27 mouse cellular contexts compared by ENCODE assay signal in genomic region chr2:25822806-25823205, GRCm38 (mm10). TPM values are rescaled to one million over a fixed set of nuclear protein-coding genes. Genes with fewer than 3 reads are reported as not detected.
DNase-seq lines count a peak whose midpoint lies in the region; ATAC-seq and TF ChIP-seq lines count a peak whose summit lies in the region.
"Had no signal": no experiment of that assay in that cellular context is flagged by ENCODE, and none has a peak within 500 bp of the region (broad histone marks: within the 10 kb centered on the region; RNA-seq: fewer than 3 reads in every experiment).

TSS of gene Lcn9 (plus strand) at chr2:25823153.

- ATAC-seq in forebrain, embryonic 12.5 days (ENCODE audit: low FRiP score): no peak
- ATAC-seq: activated CD4-positive, CD25-positive, alpha-beta regulatory T cell, adult 4 months; forebrain, embryonic 16.5 days; hindbrain, postnatal 0 days; lung, postnatal 0 days had no signal

- H3K36me3 ChIP-seq in forebrain, embryonic 12.5 days (replicated peaks): no peaks in the 10 kb centered on the region
- H3K36me3 ChIP-seq: embryonic facial prominence, embryonic 10.5 days; midbrain, embryonic 10.5 days had no signal

- no peak within 1 kb of the TSS for H3K9ac ChIP-seq in forebrain, embryonic 12.5 days
- H3K9ac ChIP-seq: liver, embryonic 14.5 days had no signal

- H3K27me3 ChIP-seq in forebrain, embryonic 12.5 days: no peaks in the 10 kb centered on the region

- TF ChIP-seq CTCF in left cerebral cortex, adult 2 months (IDR thresholded peaks at IDR 0.05): no peak

- WGBS in forebrain, embryonic 12.5 days: 93% methylated on average over 1 of the region's 1 CpGs

- H3K4me2 ChIP-seq in forebrain, embryonic 12.5 days: no peak within 1 kb of the TSS

- H3K9me3 ChIP-seq in forebrain, embryonic 12.5 days: no peaks in the 10 kb centered on the region
- H3K9me3 ChIP-seq: embryonic facial prominence, embryonic 10.5 days; midbrain, embryonic 10.5 days had no signal

- no peak within 1 kb of the TSS for H3K4me3 ChIP-seq in left cerebral cortex, adult 2 months
- no peak within 1 kb of the TSS for H3K4me3 ChIP-seq in forebrain, embryonic 12.5 days (replicated peaks)
- H3K4me3 ChIP-seq: embryonic facial prominence, embryonic 10.5 days; erythroblast, embryonic 14.5 days; gastrocnemius, adult 2 months; midbrain, embryonic 10.5 days had no signal

- peak; percentile 15 to 20 for DNase-seq in heart, adult 18-20 months
- no peak for DNase-seq in heart, adult 8-10 months (ENCODE audit: low spot score)
- DNase-seq in left cerebral cortex, postnatal 10 days (ENCODE audit: extremely low spot score in 1 of 2, low spot score in 2 of 2): peak; percentile 26 to 49
- no peak for DNase-seq in left cerebral cortex, adult 2 months (ENCODE audit: extremely low spot score in 1 of 2, low spot score in 2 of 2)
- DNase-seq in 3T3-L1 (ENCODE audit: low read depth, low spot score): peak; percentile 6
- peak; percentile 83 for DNase-seq in Muller cell, postnatal 12 days (ENCODE audit: inconsistent ontology term)
- DNase-seq in urinary bladder, postnatal 10 days (ENCODE audit: low spot score): no peak
- DNase-seq: cerebellum, adult 18-20 months; gastrocnemius, adult 2 months; kidney, adult 2 months; retina, postnatal 1 day; thymus, postnatal 36 days had no signal

- H3K27ac ChIP-seq in left cerebral cortex, adult 2 months: no peak within 1 kb of the TSS
- no peak within 1 kb of the TSS for H3K27ac ChIP-seq in forebrain, embryonic 12.5 days
- H3K27ac ChIP-seq: embryonic facial prominence, embryonic 10.5 days; gastrocnemius, adult 2 months; hindbrain, postnatal 0 days; liver, embryonic 14.5 days; midbrain, embryonic 10.5 days had no signal

- intact Hi-C loops in left cerebral cortex, postnatal 10 days (cut with DNase I): no loop called here
- intact Hi-C loops in left cerebral cortex, adult 2 months (cut with DNase I): no loop called here

- H3K4me1 ChIP-seq in forebrain, embryonic 12.5 days: no peaks in the 10 kb centered on the region
- H3K4me1 ChIP-seq: embryonic facial prominence, embryonic 10.5 days; midbrain, embryonic 10.5 days had no signal

RNA-seq across cellular contexts. Expression of gene Lcn9, which starts in this region (rescaled TPM):
- not detected for total RNA-seq in heart, adult 18-20 months (2021)
- total RNA-seq in heart, adult 8-10 months (2022): not detected
- total RNA-seq in left cerebral cortex, postnatal 10 days (2021): not detected
- total RNA-seq in left cerebral cortex, adult 2 months (2021): not detected
- not detected in 2 replicates for polyA plus RNA-seq in forebrain, embryonic 12.5 days (2016; fragmentation: Nextera tagmentation; extraction: Ambion mirVana)
- total RNA-seq: gastrocnemius, adult 2 months; hindbrain, postnatal 0 days; layer of hippocampus, adult 18-20 months; neutrophil, adult 5-6 weeks had no signal
- polyA plus RNA-seq: activated CD4-positive, CD25-positive, alpha-beta regulatory T cell, adult 4 months; embryonic facial prominence, embryonic 10.5 days; erythroblast, embryonic 14.5 days; forebrain, embryonic 16.5 days; heart, postnatal 0 days; hindbrain, postnatal 0 days; kidney, adult 2 months; limb, embryonic 11.5 days; liver, embryonic 14.5 days; lung, postnatal 0 days; midbrain, embryonic 10.5 days; spleen, adult 2 months; stomach, embryonic 16.5 days had no signal

Comparison
In these comparisons a context has a peak if more than half of its experiments do, and no peak if none do; other contexts are left out.
1. Peak in DNase-seq in heart, adult 18-20 months; RNA of the gene not detected or under 1 TPM.
2. Peak in DNase-seq in left cerebral cortex, postnatal 10 days; RNA of the gene not detected or under 1 TPM.
3. DNase-seq: peak in 3T3-L1 (single experiment) and Muller cell, postnatal 12 days (single experiment); none in heart, adult 8-10 months (single experiment), left cerebral cortex, adult 2 months (0 of 2) and urinary bladder, postnatal 10 days (single experiment).